Mouse (Mus musculus) erythroblast, embryonic 14.5 days (primary cell): ENCODE data around the gene Mllt6. TPM values are rescaled to one million over a fixed set of nuclear protein-coding genes. Genes with fewer than 3 reads are reported as not detected.

Experiments
- H3K27me3 ChIP-seq: 2 replicates; pipeline ENCODE4 v1.6.1; 2012; ENCODE audit warnings: inconsistent platforms; ENCODE audit not compliant: control insufficient read depth
- H3K36me3 ChIP-seq: 2 replicates; pipeline ENCODE4 v1.6.1; 2012; ENCODE audit warnings: mild to moderate bottlenecking, inconsistent platforms; ENCODE audit not compliant: control insufficient read depth
- H3K4me1 ChIP-seq: 2 replicates; pipeline ENCODE4 v1.6.1; 2012; ENCODE audit warnings: inconsistent platforms; ENCODE audit not compliant: control insufficient read depth
- H3K4me3 ChIP-seq: replicated peaks from 2 replicates; pipeline ENCODE3; 2012; ENCODE audit warnings: moderate library complexity, mild to moderate bottlenecking, inconsistent platforms
- H3K9me3 ChIP-seq: 2 replicates; pipeline ENCODE4 v1.6.1; 2012; ENCODE audit warnings: low read length, inconsistent platforms, mixed read lengths; ENCODE audit not compliant: control insufficient read depth
- GATA1 ChIP-seq: IDR thresholded peaks from 2 replicates; pipeline ENCODE4 v1.6.1; 2012; ENCODE audit warnings: low read length, inconsistent platforms, mixed read lengths
- TAL1 ChIP-seq: IDR thresholded peaks from 3 replicates; pipeline ENCODE4 v1.6.1; 2012; ENCODE audit warnings: low read length, inconsistent platforms, mixed read lengths
- polyA plus RNA-seq: library from polyadenylated mRNA; stranded (reverse); fragments of >175 nt; gene quantifications from 2 replicates; pipeline ENCODE4 v1.2.3, GENCODE M21; 2012

The Mllt6 gene
- polyA plus RNA-seq, 1 experiment = 0.05 TPM

GRCm38 (mm10) chr11:97694921-97695711 is 31.9 kb downstream of the Mllt6 start:
- Histone ChIP-seq H3K4me3 (no peak overlapping the region), H3K27me3 (peaks cover 38% of the 10 kb centered on the region), H3K9me3 (peaks cover 3% of the 10 kb centered on the region; the same call in 1 of the 2 replicates), H3K36me3 (peaks cover 6% of the 10 kb centered on the region; the same call in 1 of the 2 replicates), H3K4me1 (peaks cover 19% of the 10 kb centered on the region)
- TF ChIP-seq TAL1 = no peak
- TF ChIP-seq GATA1 = no peak

GRCm38 (mm10) chr11:97695712-97696401 is 32.6 kb downstream of the Mllt6 start:
- Histone ChIP-seq H3K4me3 (no peak overlapping the region), H3K4me1 (peaks cover 26% of the 10 kb centered on the region), H3K27me3 (peaks cover 45% of the 10 kb centered on the region), H3K9me3 (peaks cover 6% of the 10 kb centered on the region; the same call in 1 of the 2 replicates), H3K36me3 (peaks cover 4% of the 10 kb centered on the region; the same call in 1 of the 2 replicates)
- TF ChIP-seq TAL1 = no peak
- no peak for TF ChIP-seq GATA1

DNA sequence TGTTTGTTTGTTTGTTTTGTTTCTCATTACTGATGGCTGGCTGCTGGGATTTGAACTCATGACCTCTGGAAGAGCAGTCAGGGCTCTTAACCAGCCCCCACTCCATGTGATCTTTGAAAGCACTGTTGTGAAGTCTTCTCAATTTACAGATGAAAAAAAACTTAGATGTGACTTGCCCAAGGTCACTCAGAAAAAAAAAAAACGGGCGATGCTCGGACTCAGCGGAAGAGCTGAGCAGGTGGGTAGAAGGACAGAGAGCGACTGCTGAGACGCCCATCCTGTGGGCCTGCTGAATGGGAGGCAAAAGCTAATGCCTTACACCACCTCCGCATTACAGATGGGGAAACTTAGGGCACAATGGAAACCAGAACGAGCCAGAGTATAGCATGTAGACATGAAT is 33.5 kb downstream of the Mllt6 start:
- Histone ChIP-seq H3K4me3 (no peak overlapping the region), H3K4me1 (peaks cover 31% of the 10 kb centered on the region), H3K36me3 (peaks cover 2% of the 10 kb centered on the region; the same call in 1 of the 2 replicates), H3K9me3 (peaks cover 7% of the 10 kb centered on the region; the same call in 1 of the 2 replicates), H3K27me3 (peaks cover 53% of the 10 kb centered on the region)
- no peak for TF ChIP-seq TAL1

DNA sequence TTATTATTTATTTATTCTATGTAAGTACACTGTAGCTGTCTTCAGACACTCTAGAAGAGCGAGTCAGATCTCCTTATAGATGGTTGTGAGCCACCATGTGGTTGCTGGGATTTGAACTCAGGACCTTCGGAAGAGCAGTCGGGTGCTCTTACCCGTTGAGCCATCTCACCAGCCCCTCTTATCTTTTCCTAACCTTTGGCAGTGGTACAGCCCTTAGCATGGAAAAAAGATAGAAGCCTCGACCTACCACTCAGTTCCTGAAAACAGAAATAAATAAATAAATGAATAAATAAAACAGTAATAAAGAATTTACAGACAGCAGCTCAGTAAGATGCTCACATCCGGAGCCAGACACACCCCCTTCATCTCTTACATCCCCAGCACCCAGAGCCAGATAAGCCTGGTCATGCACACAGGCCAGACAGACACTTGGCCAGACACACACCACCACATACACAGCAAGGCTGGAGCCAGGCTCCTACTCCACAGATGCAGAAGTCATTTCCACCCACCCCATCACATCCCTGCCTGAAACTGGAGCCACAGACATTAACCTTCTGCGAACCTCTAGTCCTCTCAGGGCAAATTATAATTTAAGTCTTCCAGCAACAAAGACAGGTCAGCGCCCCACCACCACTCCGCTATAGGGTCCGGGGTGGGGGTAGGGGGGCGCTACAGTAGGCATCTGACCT is 34.1 kb downstream of the Mllt6 start:
- H3K9me3 ChIP-seq = peaks cover 7% of the 10 kb centered on the region; the same call in 1 of the 2 replicates
- TF ChIP-seq GATA1 (no peak), TAL1 (no peak)
- peaks cover 60% of the 10 kb centered on the region for H3K27me3 ChIP-seq
- peaks cover 2% of the 10 kb centered on the region; the same call in 1 of the 2 replicates for H3K36me3 ChIP-seq
- peaks cover 38% of the 10 kb centered on the region for H3K4me1 ChIP-seq
- H3K4me3 ChIP-seq = no peak overlapping the region

DNA sequence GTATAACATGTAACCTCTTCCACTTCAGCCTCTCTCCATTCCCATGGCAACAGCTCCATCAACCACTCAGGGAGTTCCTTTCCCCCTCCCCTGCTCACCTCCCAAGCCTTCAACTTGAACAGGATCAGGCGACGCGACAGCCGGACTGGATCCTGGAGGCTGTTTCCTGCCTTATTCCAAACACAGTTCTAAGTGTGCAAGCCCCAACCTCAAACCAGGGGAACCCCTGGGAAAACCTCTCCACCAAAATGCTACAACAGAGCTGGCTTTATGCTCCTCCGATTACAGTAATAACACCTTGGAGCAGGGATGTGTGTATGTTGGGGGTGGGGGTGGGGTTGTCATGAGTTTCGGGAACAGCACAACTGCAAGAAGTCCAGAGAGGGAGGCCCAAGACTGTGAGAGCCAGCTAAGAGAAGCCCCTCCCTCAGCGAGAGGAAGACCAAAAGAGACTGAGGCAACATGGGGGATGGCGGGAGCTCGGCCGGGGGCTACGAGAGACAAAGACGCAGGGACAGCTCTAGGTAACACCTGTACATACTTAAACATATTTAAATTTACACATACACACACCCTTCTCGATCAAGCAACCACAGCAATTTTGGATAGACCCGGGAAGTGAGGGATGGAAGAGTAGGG is 34.8 kb downstream of the Mllt6 start:
- Histone ChIP-seq H3K9me3 (peaks cover 7% of the 10 kb centered on the region; the same call in 1 of the 2 replicates), H3K27me3 (peaks cover 67% of the 10 kb centered on the region), H3K4me1 (peaks cover 45% of the 10 kb centered on the region), H3K4me3 (peak overlapping the region; percentile 58), H3K36me3 (no peaks in the 10 kb centered on the region)
- TF ChIP-seq GATA1 (no peak), TAL1 (no peak)

DNA sequence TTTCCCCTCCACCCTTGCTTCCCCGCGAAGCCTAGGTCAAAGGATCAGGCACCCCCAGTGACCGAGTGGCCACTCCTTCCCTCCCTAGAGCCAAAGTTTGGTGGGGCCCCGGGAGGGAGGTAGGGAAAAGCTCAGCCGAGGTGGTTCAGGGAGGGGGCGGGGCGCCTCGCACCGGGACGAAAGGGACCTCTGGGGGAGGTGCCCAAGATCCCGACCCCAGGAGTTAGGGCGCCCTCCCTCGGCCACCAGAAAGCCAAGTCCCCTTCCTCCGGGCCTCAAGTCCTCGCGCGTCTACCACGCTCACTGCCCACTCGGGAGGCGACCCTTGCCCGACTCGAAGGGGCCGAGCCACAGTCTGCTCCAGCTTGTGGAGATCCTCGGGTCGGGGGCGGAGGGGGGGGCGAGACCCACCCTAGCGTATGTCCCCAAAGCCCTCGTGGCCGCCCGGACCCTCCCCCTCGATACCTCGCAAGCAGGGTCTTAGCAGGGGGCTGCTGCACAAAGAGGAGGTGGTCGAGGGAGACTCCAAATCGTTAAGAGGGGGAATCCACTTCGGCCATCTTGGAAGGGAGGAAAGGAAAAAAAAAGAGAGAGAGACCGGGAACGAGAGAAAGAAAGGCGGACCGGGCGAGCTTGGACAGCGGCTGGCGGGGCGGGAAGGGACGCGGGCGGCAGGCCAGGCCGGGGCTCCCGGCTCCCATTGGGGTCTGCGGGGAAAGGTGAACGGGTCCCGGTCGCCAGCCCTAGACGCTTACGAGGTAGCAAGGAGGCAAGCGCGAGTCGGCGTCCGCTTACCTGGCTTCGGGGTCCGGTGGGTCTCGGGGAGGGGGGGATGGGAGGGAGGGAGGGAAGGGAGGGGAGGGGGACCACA is 35.8 kb downstream of the Mllt6 start:
- Histone ChIP-seq H3K27me3 (peaks cover 67% of the 10 kb centered on the region), H3K36me3 (no peaks in the 10 kb centered on the region), H3K4me1 (peaks cover 51% of the 10 kb centered on the region), H3K4me3 (peak overlapping the region; percentile 58), H3K9me3 (peaks cover 7% of the 10 kb centered on the region; the same call in 1 of the 2 replicates)
- TF ChIP-seq GATA1 (no peak), TAL1 (no peak)

DNA sequence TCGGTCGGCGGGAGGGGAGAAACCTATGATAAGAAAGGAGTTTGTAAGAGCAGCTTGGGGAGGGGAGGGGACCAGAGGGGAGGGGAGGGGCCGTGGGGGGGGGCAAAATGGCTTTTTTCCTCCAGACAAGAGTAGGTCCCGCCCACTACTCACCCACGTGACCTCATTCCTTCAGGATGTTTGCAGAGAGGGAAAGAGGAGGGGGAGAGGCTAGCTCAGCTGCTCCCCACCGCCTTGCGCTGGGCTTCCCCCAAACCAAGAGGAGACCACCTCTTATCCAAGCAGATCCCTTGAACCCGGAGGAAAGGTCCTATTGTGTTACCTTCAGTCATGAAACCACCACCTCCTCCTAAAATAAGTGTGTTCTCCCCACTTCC is 36.4 kb downstream of the Mllt6 start:
- Histone ChIP-seq H3K36me3 (peaks cover under 1% of the 10 kb centered on the region), H3K27me3 (peaks cover 67% of the 10 kb centered on the region), H3K4me1 (peaks cover 56% of the 10 kb centered on the region), H3K9me3 (peaks cover 7% of the 10 kb centered on the region; the same call in 1 of the 2 replicates), H3K4me3 (peak overlapping the region; percentile 58)
- TF ChIP-seq GATA1 (no peak), TAL1 (no peak)

DNA sequence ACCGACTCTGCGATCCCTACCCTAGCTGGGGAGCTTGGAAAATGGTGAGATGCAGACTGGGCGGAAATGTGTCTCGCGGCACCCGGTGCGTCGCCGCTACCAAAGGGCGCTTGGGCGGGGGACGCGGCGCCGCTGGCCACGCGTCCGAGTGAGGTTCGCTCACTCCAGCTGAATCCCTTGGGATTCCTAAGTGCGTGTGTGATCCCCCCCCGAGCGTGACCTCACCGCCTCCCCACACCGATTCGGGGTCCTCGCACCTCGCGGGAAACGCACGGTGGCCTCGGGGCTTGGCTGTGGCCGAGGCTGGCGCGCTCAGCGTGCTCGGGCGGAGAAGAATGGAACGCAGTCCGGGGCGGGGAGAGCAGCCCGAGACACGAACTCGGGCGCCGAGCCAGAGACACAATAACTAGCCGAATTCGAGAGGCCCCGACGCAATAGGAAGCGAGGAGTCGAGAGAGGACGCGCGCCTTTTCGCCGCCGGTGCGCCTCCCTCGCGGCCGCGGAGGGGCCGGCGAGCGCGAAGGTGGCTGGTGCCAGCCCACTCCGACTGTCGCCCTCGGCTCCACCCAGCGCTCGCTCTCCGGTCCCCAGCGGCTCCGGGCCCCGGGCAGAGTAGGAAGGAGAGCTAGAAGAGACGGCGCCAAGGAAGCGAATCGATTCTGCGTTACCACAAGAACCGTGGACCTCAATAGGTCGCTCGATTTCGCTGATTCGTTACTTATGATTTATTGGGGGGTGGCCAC is 37.0 kb downstream of the Mllt6 start, which contains the start of gene Pcgf2:
Pcgf2 (minus strand) TSS at position 495 of the 743 bp plus-strand sequence.
- Histone ChIP-seq H3K4me3 (peak within 1 kb of the TSS; percentile 58), H3K27me3 (peaks cover 67% of the 10 kb centered on the region), H3K36me3 (peaks cover 5% of the 10 kb centered on the region), H3K4me1 (peaks cover 59% of the 10 kb centered on the region), H3K9me3 (peaks cover 7% of the 10 kb centered on the region; the same call in 1 of the 2 replicates)
- no peak for TF ChIP-seq GATA1
- TF ChIP-seq TAL1 = no peak
